Mouse (Mus musculus): ENCODE measurements around the gene Atp8b3. TPM values are rescaled to one million over a fixed set of nuclear protein-coding genes. Genes with fewer than 3 reads are reported as not detected.

The Atp8b3 gene
- 1.4 and 1.5 TPM in 2 replicates for polyA plus RNA-seq (2015; fragmentation: Nextera tagmentation; extraction: Ambion mirVana)

- WGBS = 2% methylated on average over 29 of the region's 30 CpGs
- Histone ChIP-seq H3K4me1 (peaks cover 13% of the 10 kb centered on the region), H3K4me2 (peak within 1 kb of the TSS; percentile 47), H3K27ac (replicated peaks) (no peak within 1 kb of the TSS), H3K36me3 (peaks cover 30% of the 10 kb centered on the region), H3K4me3 (replicated peaks) (peak within 1 kb of the TSS; percentile 22), H3K9ac (replicated peaks) (no peak within 1 kb of the TSS; the same call in 1 of the 2 replicates), H3K9me3 (replicated peaks) (no peaks in the 10 kb centered on the region), H3K27me3 (replicated peaks) (peaks cover 47% of the 10 kb centered on the region)
- peak; percentile 46; the same call in 1 of the 2 replicates for ATAC-seq (ENCODE audit: low FRiP score)
Measured at GRCm38 (mm10) chr10:80538710-80539394, at the start of gene Atp8b3. Gene Atp8b3, minus strand, starts transcription at chr10:80539124.

GRCm38 (mm10) chr10:80587305-80587657 is 48.4 kb upstream of the Atp8b3 start:
- 41% methylated on average over 4 of the region's 4 CpGs for WGBS
- no peak for ATAC-seq (ENCODE audit: low FRiP score)
- Histone ChIP-seq H3K4me3 (replicated peaks) (no peak overlapping the region), H3K36me3 (peaks cover 28% of the 10 kb centered on the region), H3K9me3 (replicated peaks) (no peaks in the 10 kb centered on the region), H3K27ac (replicated peaks) (peak overlapping the region; percentile 37; the same call in 1 of the 2 replicates), H3K27me3 (replicated peaks) (no peaks in the 10 kb centered on the region), H3K9ac (replicated peaks) (no peak overlapping the region), H3K4me2 (peak overlapping the region; percentile 23), H3K4me1 (peaks cover 51% of the 10 kb centered on the region)

- 95% methylated on average over 48 of the region's 51 CpGs for WGBS
- H3K36me3 ChIP-seq = peaks cover 28% of the 10 kb centered on the region
- H3K4me2 ChIP-seq = peak overlapping the region; percentile 23
- H3K27ac ChIP-seq (replicated peaks) = peak overlapping the region; percentile 37; the same call in 1 of the 2 replicates
- H3K4me1 ChIP-seq = peaks cover 51% of the 10 kb centered on the region
- ATAC-seq (ENCODE audit: low FRiP score) = no peak
- H3K27me3 ChIP-seq (replicated peaks) = no peaks in the 10 kb centered on the region
- no peak overlapping the region; the same call in 1 of the 2 replicates for H3K9ac ChIP-seq (replicated peaks)
- H3K4me3 ChIP-seq (replicated peaks) = 0 out of 2 replicates have a peak overlapping the region, but pooled peaks have one; percentile 4
- no peaks in the 10 kb centered on the region for H3K9me3 ChIP-seq (replicated peaks)
Measured at GRCm38 (mm10) chr10:80586407-80587304, 47.7 kb upstream of the Atp8b3 start.

GRCm38 (mm10) chr10:80585581-80585980 is 46.7 kb upstream of the Atp8b3 start:
- Histone ChIP-seq H3K4me1 (peaks cover 49% of the 10 kb centered on the region), H3K4me3 (replicated peaks) (no peak overlapping the region), H3K36me3 (peaks cover 28% of the 10 kb centered on the region), H3K4me2 (peak overlapping the region; percentile 23; the same call in 1 of the 2 replicates), H3K9ac (replicated peaks) (no peak overlapping the region), H3K9me3 (replicated peaks) (no peaks in the 10 kb centered on the region), H3K27me3 (replicated peaks) (no peaks in the 10 kb centered on the region), H3K27ac (replicated peaks) (no peak overlapping the region)
- ATAC-seq (ENCODE audit: low FRiP score) = no peak
- whole genome bisulfite sequencing = 93% methylated on average over 8 of the region's 8 CpGs

- WGBS = 78% methylated on average over 12 of the region's 12 CpGs
- H3K27me3 ChIP-seq (replicated peaks) = no peaks in the 10 kb centered on the region
- no peak overlapping the region for H3K4me3 ChIP-seq (replicated peaks)
- H3K4me2 ChIP-seq = peak overlapping the region; percentile 23; the same call in 1 of the 2 replicates
- no peak for ATAC-seq (ENCODE audit: low FRiP score)
- peak overlapping the region; percentile 18; the same call in 1 of the 2 replicates for H3K27ac ChIP-seq (replicated peaks)
- no peak overlapping the region for H3K9ac ChIP-seq (replicated peaks)
- peaks cover 28% of the 10 kb centered on the region for H3K36me3 ChIP-seq
- H3K4me1 ChIP-seq = peaks cover 46% of the 10 kb centered on the region
- no peaks in the 10 kb centered on the region for H3K9me3 ChIP-seq (replicated peaks)
Measured at GRCm38 (mm10) chr10:80584642-80585552, 46.0 kb upstream of the Atp8b3 start.

- no peak for ATAC-seq (ENCODE audit: low FRiP score)
- Histone ChIP-seq H3K4me2 (no peak overlapping the region), H3K27me3 (replicated peaks) (no peaks in the 10 kb centered on the region), H3K4me3 (replicated peaks) (no peak overlapping the region), H3K27ac (replicated peaks) (0 out of 2 replicates have a peak overlapping the region, but pooled peaks have one; percentile 18), H3K4me1 (peaks cover 40% of the 10 kb centered on the region), H3K9me3 (replicated peaks) (no peaks in the 10 kb centered on the region), H3K9ac (replicated peaks) (no peak overlapping the region), H3K36me3 (peaks cover 28% of the 10 kb centered on the region)
- 65% methylated on average over 12 of the region's 12 CpGs for WGBS
Measured at GRCm38 (mm10) chr10:80584045-80584488, 45.1 kb upstream of the Atp8b3 start.

- Histone ChIP-seq H3K9ac (replicated peaks) (no peak overlapping the region), H3K4me3 (replicated peaks) (no peak overlapping the region), H3K27me3 (replicated peaks) (no peaks in the 10 kb centered on the region), H3K4me2 (no peak overlapping the region), H3K4me1 (peaks cover 40% of the 10 kb centered on the region), H3K36me3 (peaks cover 28% of the 10 kb centered on the region), H3K9me3 (replicated peaks) (no peaks in the 10 kb centered on the region), H3K27ac (replicated peaks) (no peak overlapping the region)
- WGBS = 86% methylated on average over 5 of the region's 5 CpGs
- no peak for ATAC-seq (ENCODE audit: low FRiP score)
Measured at GRCm38 (mm10) chr10:80583047-80583446, 44.1 kb upstream of the Atp8b3 start.

GRCm38 (mm10) chr10:80578911-80579310 is 40.0 kb upstream of the Atp8b3 start:
- Histone ChIP-seq H3K4me3 (replicated peaks) (0 out of 2 replicates have a peak overlapping the region, but pooled peaks have one; percentile 6), H3K27me3 (replicated peaks) (no peaks in the 10 kb centered on the region), H3K9me3 (replicated peaks) (no peaks in the 10 kb centered on the region), H3K4me1 (peaks cover 39% of the 10 kb centered on the region), H3K36me3 (peaks cover 8% of the 10 kb centered on the region), H3K4me2 (peak overlapping the region; percentile 92), H3K27ac (replicated peaks) (no peak overlapping the region), H3K9ac (replicated peaks) (no peak overlapping the region)
- no peak for ATAC-seq (ENCODE audit: low FRiP score)
- 5% methylated on average over 8 of the region's 8 CpGs for WGBS

GRCm38 (mm10) chr10:80578131-80578750 is 39.3 kb upstream of the Atp8b3 start:
- Histone ChIP-seq H3K4me1 (peaks cover 46% of the 10 kb centered on the region), H3K27me3 (replicated peaks) (no peaks in the 10 kb centered on the region), H3K9me3 (replicated peaks) (no peaks in the 10 kb centered on the region), H3K4me3 (replicated peaks) (peak overlapping the region; percentile 83), H3K9ac (replicated peaks) (peak overlapping the region; percentile 78; the same call in 1 of the 2 replicates), H3K36me3 (peaks cover 2% of the 10 kb centered on the region), H3K27ac (replicated peaks) (peak overlapping the region; percentile 90), H3K4me2 (peak overlapping the region; percentile 92)
- ATAC-seq (ENCODE audit: low FRiP score) = peak; percentile 15; the same call in 1 of the 2 replicates
- under 1% methylated on average over 29 of the region's 29 CpGs for WGBS
